Mouse (Mus musculus): ENCODE measurements around the gene Elk3. TPM values are rescaled to one million over a fixed set of nuclear protein-coding genes. Genes with fewer than 3 reads are reported as not detected.
A peak's percentile ranks its signal among the peaks of the same experiment; 100 is the strongest.

The Elk3 gene
- polyA plus RNA-seq, 1 experiment, result 10.8 TPM

GRCm38 (mm10) chr10:93278361-93278760 is 32.6 kb downstream of the Elk3 start:
- 88% methylated on average over 8 of the region's 8 CpGs for WGBS
- H3K27ac ChIP-seq (ENCODE audit: insufficient read depth, low read depth, low read length), result no peak overlapping the region
- no peaks in the 10 kb centered on the region; the same call in 1 of the 2 replicates for H3K36me3 ChIP-seq (ENCODE audit: control insufficient read depth, insufficient read depth, low read length)
- no peaks in the 10 kb centered on the region for H3K27me3 ChIP-seq (ENCODE audit: control insufficient read depth, insufficient read depth, low read length)
- no peak overlapping the region for H3K4me3 ChIP-seq (ENCODE audit: low read depth, low read length)
- peaks cover 21% of the 10 kb centered on the region for H3K4me1 ChIP-seq (ENCODE audit: control insufficient read depth, insufficient read depth, insufficient read length, low read length)
- TF ChIP-seq POLR2A (IDR thresholded peaks at IDR 0.05; ENCODE audit: low read depth, low read length) (no peak), CTCF (IDR thresholded peaks at IDR 0.05; ENCODE audit: extremely low read depth, insufficient read length, insufficient replicate concordance, low read depth, low read length) (no peak)

- Histone ChIP-seq H3K27ac (ENCODE audit: insufficient read depth, low read depth, low read length) (no peak overlapping the region), H3K36me3 (ENCODE audit: control insufficient read depth, insufficient read depth, low read length) (no peaks in the 10 kb centered on the region), H3K4me1 (ENCODE audit: control insufficient read depth, insufficient read depth, insufficient read length, low read length) (peaks cover 23% of the 10 kb centered on the region), H3K27me3 (ENCODE audit: control insufficient read depth, insufficient read depth, low read length) (no peaks in the 10 kb centered on the region), H3K4me3 (ENCODE audit: low read depth, low read length) (peak overlapping the region; percentile 54; the same call in 1 of the 2 replicates)
- no peak for TF ChIP-seq POLR2A (IDR thresholded peaks at IDR 0.05; ENCODE audit: low read depth, low read length)
- no peak for TF ChIP-seq CTCF (IDR thresholded peaks at IDR 0.05; ENCODE audit: extremely low read depth, insufficient read length, insufficient replicate concordance, low read depth, low read length)
- 51% methylated on average over 9 of the region's 9 CpGs for WGBS
These were observed 34.1 kb downstream of the Elk3 start for GRCm38 (mm10) chr10:93276857-93277256.

GRCm38 (mm10) chr10:93276349-93276763 is 34.6 kb downstream of the Elk3 start:
- H3K27me3 ChIP-seq (ENCODE audit: control insufficient read depth, insufficient read depth, low read length), result no peaks in the 10 kb centered on the region
- TF ChIP-seq CTCF (IDR thresholded peaks at IDR 0.05; ENCODE audit: extremely low read depth, insufficient read length, insufficient replicate concordance, low read depth, low read length) (no peak), POLR2A (IDR thresholded peaks at IDR 0.05; ENCODE audit: low read depth, low read length) (no peak)
- WGBS, result 15% methylated on average over 16 of the region's 16 CpGs
- H3K4me1 ChIP-seq (ENCODE audit: control insufficient read depth, insufficient read depth, insufficient read length, low read length), result peaks cover 23% of the 10 kb centered on the region
- H3K4me3 ChIP-seq (ENCODE audit: low read depth, low read length), result peak overlapping the region; percentile 54
- no peaks in the 10 kb centered on the region for H3K36me3 ChIP-seq (ENCODE audit: control insufficient read depth, insufficient read depth, low read length)
- H3K27ac ChIP-seq (ENCODE audit: insufficient read depth, low read depth, low read length), result peak overlapping the region; percentile 60; the same call in 1 of the 2 replicates

- H3K27ac ChIP-seq (ENCODE audit: insufficient read depth, low read depth, low read length), result peak overlapping the region; percentile 60
- H3K4me3 ChIP-seq (ENCODE audit: low read depth, low read length), result peak overlapping the region; percentile 7; the same call in 1 of the 2 replicates
- TF ChIP-seq CTCF (IDR thresholded peaks at IDR 0.05; ENCODE audit: extremely low read depth, insufficient read length, insufficient replicate concordance, low read depth, low read length) (no peak), POLR2A (IDR thresholded peaks at IDR 0.05; ENCODE audit: low read depth, low read length) (no peak)
- H3K27me3 ChIP-seq (ENCODE audit: control insufficient read depth, insufficient read depth, low read length), result no peaks in the 10 kb centered on the region
- peaks cover 23% of the 10 kb centered on the region for H3K4me1 ChIP-seq (ENCODE audit: control insufficient read depth, insufficient read depth, insufficient read length, low read length)
- WGBS, result 54% methylated on average over 25 of the region's 25 CpGs
- H3K36me3 ChIP-seq (ENCODE audit: control insufficient read depth, insufficient read depth, low read length), result no peaks in the 10 kb centered on the region
These were observed 35.5 kb downstream of the Elk3 start for GRCm38 (mm10) chr10:93275212-93276136.

GRCm38 (mm10) chr10:93274277-93274696 is 36.6 kb downstream of the Elk3 start:
- H3K4me3 ChIP-seq (ENCODE audit: low read depth, low read length), result no peak overlapping the region
- peak overlapping the region; percentile 60; the same call in 1 of the 2 replicates for H3K27ac ChIP-seq (ENCODE audit: insufficient read depth, low read depth, low read length)
- WGBS, result 14% methylated on average over 2 of the region's 2 CpGs
- peaks cover 23% of the 10 kb centered on the region for H3K4me1 ChIP-seq (ENCODE audit: control insufficient read depth, insufficient read depth, insufficient read length, low read length)
- TF ChIP-seq POLR2A (IDR thresholded peaks at IDR 0.05; ENCODE audit: low read depth, low read length) (no peak), CTCF (IDR thresholded peaks at IDR 0.05; ENCODE audit: extremely low read depth, insufficient read length, insufficient replicate concordance, low read depth, low read length) (no peak)
- H3K36me3 ChIP-seq (ENCODE audit: control insufficient read depth, insufficient read depth, low read length), result no peaks in the 10 kb centered on the region
- no peaks in the 10 kb centered on the region for H3K27me3 ChIP-seq (ENCODE audit: control insufficient read depth, insufficient read depth, low read length)

GRCm38 (mm10) chr10:93272986-93273982 is 37.7 kb downstream of the Elk3 start:
- H3K4me1 ChIP-seq (ENCODE audit: control insufficient read depth, insufficient read depth, insufficient read length, low read length), result peaks cover 23% of the 10 kb centered on the region
- H3K27me3 ChIP-seq (ENCODE audit: control insufficient read depth, insufficient read depth, low read length), result no peaks in the 10 kb centered on the region
- H3K36me3 ChIP-seq (ENCODE audit: control insufficient read depth, insufficient read depth, low read length), result no peaks in the 10 kb centered on the region
- TF ChIP-seq POLR2A (IDR thresholded peaks at IDR 0.05; ENCODE audit: low read depth, low read length) (no peak), CTCF (IDR thresholded peaks at IDR 0.05; ENCODE audit: extremely low read depth, insufficient read length, insufficient replicate concordance, low read depth, low read length) (no peak)
- 60% methylated on average over 14 of the region's 14 CpGs for WGBS
- no peak overlapping the region for H3K27ac ChIP-seq (ENCODE audit: insufficient read depth, low read depth, low read length)
- no peak overlapping the region for H3K4me3 ChIP-seq (ENCODE audit: low read depth, low read length)

Measured in small intestine, adult 2 months (tissue).